Mouse (Mus musculus) forelimb bud, embryonic 11.5 days (tissue): ENCODE results near the gene Nlgn1.
A peak's percentile ranks its signal among the peaks of the same experiment; 100 is the strongest.

Experiments used
- DNase-seq: peaks from one replicate; pipeline ENCODE4 v3.0.0-alpha.2; 2012; ENCODE audit warnings: low read depth, low spot score

Gene Nlgn1

DNA sequence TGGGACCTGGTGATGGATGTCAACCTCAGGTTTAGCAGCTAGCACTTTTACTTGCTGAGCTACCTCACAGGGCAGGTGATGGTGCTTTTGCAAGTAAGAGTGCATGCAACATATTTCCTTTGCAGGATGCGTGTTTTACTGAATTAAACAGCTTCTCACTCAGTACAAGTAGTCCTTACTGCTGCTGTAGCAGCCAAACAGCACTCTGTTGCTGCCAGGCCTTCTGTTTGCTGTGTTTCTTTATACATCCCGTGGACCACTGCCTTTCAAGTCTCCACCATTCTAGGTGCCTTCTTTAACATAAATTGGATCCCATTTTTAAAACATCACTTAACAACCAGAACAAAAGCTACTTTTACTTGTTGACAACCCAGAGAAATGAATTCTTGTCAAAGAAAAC, 502.0 kb downstream of the Nlgn1 start:
- DNase-seq = no peak

DNA sequence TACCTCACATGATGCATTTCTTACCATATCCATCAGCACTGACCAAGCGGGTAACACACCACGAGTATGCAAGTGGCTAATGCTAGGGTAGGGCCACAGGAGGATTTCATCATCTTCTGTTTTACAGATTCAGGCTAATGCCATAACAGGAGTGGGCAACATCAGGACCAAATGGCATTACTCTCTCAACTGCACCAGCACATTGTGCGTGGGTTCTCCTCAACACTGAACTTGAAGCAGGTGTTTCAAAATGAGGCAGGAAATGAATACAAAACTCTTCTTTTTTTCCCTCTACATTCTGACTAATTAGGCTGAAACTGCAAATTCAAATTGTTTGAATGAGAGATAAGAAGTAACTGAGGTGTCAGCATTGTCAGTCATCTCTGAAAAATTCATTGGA, 518.9 kb downstream of the Nlgn1 start:
- no peak for DNase-seq

DNA sequence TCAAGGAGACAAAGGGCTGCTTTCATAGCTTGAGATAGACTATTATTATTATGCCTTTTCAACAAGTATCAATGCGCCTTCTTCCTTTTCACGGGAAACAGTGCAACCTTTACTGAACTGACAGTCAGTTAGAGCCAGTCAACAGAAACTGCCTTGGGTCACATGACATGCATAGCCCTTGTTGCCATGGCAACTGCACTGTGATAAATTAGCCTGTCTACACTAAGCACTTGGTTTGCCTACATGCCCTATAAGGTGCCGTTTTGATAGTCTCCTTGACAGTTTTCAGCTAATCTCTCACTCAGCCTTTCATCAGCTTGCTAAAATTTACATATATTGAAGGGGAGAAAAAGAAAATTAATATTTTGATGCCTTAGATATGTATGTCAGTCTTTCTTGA, 524.7 kb downstream of the Nlgn1 start:
- peak; percentile 87 for DNase-seq

DNA sequence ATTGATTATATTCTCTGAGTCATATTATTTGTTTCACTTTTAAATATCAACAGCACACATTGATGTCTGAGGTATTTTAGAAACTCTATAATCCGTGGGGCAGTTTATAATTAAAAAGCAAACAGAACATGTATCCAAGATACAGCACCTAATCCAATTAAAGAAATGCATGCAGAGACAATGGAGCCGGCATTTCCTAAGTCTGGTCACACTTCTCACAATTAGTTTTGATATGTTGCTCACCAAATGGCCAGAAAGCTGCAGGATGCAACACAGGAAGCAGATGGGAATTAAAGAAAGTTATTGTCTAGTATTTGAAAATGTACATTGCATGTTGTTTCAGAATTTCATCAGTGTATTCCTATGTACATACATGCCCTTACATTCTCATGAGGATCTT, 550.6 kb downstream of the Nlgn1 start:
- no peak for DNase-seq

DNA sequence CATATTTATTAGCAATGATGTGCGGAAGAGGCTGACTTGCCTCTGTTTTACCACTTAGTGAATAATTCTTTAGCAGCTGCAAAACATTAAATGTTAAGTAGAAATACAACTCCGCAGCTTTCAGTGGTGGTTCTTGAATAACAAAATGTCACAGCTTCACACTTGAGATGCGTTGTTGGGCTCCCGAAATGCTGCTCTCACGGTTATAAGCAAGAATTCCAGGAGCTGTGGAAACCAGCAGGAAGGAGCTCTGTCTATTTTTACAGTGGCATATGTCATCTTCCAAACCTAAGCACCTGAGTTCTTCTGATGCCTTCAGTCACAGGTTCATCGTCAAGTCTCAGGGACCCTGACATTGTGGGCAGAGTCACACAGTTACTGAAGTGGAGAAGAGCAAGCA, 556.8 kb downstream of the Nlgn1 start:
- no peak for DNase-seq

DNA sequence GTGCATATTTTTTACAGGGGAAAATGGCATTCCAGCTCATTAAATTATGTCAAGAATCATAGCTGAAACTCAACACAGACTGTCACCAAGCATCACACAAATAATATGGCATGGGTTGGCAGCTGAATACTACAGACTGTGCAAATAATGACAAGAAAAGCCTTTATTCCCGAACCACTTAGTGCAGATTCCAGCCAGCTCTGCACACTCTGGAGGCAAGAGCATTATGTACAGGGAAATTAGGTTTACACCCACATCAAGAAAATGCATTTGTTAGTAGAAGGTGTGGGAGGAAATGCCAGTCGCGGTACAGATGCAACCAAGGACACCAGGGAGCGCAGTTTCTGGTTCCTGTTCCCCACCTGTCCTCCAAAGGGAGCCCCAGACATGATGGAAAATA, 558.4 kb downstream of the Nlgn1 start:
- DNase-seq = no peak

DNA sequence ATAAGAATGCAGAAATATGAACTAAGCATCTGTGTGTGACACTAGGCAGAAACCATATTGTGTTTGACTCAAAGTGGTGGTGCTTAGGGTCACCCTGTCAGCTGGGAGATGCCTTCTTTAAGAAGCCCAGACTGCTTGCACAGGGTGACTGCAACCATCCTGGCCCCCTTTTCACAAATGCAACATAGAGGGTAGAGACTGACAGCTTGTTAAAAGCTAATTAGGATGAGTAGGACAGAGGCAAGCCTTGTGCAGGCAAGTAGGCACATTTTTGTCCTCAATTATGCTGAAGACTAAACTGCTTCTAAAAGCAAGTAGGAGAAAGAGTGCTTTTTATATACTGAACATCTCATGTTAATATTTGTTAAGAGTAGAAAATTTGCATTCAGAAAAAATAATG, 558.8 kb downstream of the Nlgn1 start:
- DNase-seq = no peak

DNA sequence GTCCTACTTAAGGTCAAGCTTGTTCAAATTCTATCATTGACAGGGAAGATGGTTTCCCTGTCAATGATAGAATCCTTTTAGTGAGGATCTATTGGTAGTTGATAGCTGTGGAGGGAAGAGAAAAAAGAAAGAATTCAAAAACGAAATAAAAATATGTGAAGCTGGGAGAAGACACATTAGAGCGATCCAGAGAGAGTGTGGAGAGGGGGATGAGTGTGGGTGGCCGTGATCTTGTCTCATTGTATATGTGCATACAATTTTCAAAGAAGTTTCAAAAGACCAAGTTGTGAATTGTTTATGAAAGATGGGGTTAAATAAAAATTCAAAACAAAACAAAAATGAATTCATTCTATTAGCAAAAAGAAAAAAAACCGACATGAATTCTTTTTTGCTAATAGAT, 568.6 kb downstream of the Nlgn1 start:
- no peak for DNase-seq

DNA sequence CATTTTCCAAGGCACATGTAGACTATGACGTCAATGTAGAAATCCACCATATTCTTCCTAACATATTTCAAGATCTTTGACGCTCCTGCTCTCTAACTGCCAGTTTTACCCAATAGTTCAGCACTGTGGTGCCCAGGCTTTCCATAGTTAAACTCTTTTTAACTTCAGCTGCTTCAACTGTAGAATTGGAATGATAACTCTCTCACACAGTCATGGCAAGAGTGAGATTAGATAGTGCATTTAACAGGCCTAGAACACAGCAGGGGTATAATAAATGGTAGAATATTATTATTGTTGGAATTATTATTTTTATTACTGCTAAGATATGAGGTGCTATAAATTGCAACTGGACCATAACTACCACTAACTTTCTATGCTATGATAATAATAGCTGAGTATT, 574.4 kb downstream of the Nlgn1 start:
- DNase-seq = no peak

DNA sequence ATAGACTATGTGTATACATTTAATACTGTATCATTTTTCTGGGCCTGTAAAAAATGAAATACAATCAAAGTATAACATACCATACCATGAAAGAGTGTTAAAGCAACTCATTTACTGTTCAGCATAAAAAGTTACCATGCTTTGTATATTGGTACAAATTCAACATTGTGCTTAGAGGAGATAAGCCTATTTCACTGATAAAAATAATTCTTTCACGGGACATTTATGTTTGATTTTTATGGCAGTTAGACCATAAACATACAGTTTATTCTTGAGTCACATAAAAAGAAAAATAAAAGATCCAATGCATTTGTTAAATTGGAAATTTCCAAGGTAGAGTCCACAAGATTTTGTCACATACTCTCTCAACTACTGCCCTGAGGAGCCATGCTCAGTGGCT, 608.1 kb downstream of the Nlgn1 start:
- no peak for DNase-seq

DNA sequence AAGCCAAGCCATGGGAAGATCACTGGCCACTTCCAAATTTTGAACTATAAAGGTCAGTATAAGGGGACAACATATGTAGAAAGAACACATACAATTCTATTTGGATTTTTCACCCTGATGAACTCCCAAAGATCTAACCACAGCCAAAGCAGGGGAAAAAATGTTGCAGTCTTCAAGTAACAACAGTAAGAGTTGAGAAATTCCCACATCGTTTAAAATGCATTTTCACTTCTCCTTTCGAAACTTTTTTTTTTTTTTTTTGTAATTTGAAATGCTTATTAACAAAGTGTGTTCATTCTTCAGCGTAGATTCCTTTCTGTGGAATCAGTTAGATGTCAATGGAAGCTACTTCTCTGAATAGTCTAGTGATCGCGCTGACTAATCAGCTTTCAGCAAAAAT, 610.8 kb downstream of the Nlgn1 start:
- DNase-seq = no peak

DNA sequence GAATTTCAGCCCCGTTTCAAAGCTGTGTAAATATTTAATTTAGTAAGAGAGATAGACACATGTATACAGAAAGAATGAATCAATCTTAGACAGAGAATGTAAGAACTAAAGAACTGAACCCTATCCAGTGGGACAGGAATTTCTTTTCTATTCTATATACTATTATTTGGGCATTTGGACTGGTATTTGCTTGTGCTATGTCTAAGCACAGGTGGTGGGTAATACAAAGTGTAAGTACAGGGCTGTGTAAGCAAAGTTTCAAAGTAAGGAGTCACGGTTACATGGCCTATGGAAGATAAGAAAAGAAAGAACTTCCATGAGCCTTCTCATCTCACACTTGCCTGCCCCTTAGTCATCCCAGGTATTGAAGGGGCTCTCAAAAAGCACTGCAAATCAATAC, 624.9 kb downstream of the Nlgn1 start:
- no peak for DNase-seq

DNA sequence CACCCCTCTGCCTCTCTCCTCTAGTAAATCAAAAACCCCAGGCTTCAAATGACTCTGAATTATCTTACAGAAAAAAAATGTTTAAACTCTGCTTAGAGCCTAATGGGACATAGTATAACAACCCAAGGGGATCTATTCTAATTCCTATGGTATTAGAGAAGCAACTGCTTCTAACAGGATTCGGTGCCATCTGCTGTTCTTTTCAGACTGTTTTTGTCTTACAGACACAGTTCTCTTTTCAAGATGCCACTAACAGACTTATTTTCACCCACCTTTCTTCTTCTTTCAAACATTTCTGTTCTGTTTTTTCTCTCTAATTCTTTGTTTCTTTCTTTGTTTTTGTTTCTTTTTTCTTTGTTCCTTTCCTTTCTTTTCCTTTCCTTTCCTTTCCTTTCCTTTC, 635.0 kb downstream of the Nlgn1 start:
- no peak for DNase-seq

DNA sequence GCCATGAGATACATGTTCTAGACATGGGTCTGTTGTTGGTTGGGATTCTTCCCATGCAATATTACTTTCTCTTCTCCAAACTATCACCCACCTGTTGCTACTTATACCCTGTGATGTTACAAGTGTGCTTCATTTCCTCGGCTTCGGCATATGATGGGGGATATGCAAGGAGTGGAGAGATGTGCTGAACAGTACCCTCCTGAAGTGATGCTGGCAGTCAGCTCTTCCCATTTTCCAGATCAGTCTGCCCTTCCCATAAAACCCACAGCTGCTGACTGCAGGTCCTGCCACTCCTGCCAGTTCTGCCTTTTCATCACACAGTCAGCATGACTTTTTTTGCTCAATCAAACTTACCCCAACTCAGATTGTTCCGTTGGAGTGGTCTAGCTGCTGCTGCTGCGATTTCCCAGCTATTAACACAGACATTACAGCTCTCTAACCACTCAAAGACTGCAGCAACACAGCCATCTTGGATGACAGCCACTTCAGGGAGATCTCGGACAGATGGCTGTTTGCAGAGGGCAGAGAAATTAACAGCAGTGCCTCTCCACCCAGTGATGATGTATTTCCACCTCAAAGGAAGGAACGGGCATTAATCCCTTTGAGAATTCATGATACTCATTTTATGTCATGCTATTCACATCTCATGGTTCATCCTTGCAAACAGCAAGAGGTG, 643.3 kb downstream of the Nlgn1 start:
- no peak for DNase-seq

DNA sequence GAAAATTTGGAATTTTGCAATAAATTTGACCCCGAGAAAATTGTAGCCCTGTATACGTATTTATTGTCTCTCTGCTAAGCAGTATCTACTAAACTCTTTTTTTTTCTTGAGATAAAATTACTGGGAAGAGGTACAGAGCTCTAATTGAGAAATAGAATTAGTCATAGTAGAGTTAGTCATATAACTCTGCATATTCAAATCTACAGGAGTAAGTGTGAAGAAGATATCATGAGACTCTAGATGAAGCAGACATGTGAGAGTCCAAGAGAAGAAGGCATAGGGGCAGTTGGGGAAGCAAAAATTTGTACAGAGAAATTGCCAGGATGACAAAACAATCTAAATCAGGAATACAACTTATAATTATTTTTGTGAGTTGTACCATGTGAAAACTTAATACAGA, 648.6 kb downstream of the Nlgn1 start:
- DNase-seq = no peak

DNA sequence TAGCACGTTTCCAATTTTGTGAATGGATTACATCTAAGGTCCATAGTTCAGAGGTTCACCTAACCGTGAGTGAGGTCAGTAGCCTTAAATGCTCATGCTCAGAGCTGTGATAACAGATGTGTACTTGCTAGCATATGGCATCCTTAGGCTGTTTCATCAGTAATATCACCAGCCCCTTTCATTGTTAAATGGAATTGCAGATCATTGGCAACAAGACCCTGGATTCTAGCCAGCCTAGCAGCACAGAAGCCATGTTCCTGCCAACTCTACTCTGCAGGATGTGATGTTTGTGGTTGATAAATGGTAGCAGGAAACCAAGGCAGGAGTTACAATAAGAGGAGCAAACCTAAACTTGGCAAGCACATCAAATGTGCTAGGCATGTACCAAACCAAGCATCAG, 652.9 kb downstream of the Nlgn1 start:
- DNase-seq = no peak

DNA sequence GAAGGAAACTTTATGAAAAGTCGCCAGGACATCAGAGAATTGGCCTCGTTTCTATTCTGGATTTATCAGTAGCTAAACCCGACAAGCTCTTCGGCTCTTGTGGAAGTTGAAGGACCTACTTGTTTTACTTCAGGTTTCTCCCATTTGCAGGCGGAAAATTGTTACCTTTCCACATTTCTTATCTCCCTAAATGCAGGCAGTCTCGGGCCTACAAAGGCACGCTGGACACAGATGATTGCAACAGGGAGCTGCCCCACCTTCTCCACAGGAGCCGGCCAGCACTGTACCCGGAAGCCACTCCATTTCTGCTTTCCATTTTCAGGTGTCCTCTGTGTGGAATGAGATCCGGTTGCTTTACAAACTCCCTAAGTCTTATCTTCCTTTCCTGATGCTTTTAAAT, 656.4 kb downstream of the Nlgn1 start:
- no peak for DNase-seq

DNA sequence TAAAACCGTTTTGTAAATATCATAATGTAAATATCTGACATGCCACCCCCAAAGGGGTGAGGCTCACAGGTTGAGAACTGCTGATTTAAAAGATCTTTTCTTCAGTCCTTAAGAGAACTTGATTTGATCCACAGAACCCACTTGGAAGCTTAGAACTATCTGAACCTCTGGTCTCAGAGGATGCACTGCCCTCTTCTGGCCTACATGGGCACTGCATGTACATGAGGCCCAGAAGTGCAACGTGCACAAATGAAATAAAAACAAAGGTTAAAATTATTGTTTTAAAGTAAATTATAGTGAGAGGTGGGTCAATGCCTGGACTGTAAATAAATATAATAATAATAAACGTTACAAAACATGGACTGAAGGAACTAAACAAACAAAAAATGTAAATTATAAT, 657.2 kb downstream of the Nlgn1 start:
- peak; percentile 27 for DNase-seq

DNA sequence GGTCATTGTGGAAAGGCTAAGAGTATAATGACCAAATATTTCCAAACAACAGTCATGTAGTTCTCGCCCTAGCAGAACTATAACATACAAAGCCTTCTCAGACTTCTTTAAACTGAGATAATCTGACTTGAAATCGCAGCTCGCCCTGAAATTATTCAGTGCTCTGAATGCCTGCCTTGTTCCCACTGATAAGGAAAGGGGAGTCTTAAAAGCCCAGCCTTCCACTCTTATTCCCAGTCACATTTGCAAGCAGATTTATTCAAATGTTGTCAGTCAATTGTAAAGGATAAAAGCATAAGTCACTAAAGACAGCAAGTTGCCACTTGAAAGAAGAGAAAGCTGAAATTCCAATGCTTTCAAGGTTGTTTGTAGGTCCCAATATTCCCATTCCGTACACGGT, 658.9 kb downstream of the Nlgn1 start:
- no peak for DNase-seq

DNA sequence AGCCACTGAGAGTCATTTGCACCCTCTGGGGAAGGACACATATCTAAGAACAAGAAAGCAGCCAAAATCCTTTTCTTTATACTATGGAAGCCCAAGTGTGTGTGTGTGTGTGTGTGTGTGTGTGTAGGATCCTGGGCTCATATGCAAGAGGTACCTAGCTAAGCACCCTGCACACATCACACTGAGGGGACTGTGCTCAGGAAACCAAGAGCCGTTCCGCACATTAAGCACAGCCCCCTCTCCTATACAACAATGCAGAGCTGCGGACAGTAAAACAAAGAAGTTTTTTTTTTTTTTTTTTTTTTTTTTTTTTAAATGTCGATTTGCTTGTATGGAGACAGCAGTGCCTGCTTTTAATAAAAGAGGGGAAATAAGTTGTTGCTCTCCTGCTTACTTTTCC, 659.5 kb downstream of the Nlgn1 start:
- no peak for DNase-seq

DNA sequence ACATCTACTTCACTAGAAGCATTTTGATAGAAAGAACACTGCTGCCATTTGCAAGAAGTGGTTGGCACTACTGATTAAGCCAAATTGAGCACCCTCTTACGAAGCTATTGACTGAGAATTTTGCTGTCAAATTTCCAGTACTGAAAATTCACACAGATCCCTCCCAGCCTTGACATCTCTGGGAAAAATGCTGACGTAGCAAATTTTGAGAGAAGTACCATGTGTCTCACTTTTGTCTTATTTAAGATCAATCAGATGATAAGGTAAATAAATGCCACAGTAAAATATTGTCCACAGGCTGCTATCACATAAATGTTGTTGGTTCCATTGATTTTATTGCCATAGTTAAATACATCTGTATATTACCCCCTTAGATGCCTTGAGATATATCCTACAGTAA, 668.8 kb downstream of the Nlgn1 start:
- DNase-seq = no peak

DNA sequence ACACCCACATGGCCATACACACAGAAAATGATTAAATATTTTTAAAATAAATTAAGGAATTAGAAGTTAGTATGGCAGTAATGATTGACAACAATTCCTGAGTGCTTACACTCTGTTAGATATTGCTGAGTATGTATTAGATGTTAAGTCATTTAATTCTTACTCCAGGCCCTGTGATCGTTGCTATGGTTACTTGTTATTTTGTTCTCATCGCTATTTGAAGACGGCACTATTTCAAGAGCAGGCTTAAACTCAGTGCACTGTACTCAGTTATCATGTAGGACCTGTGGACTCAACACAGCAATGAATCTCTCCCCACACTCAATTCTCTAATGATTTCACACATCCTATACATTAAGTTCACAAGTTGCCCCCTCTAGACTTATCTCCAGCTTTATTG, 672.0 kb downstream of the Nlgn1 start:
- DNase-seq = no peak

DNA sequence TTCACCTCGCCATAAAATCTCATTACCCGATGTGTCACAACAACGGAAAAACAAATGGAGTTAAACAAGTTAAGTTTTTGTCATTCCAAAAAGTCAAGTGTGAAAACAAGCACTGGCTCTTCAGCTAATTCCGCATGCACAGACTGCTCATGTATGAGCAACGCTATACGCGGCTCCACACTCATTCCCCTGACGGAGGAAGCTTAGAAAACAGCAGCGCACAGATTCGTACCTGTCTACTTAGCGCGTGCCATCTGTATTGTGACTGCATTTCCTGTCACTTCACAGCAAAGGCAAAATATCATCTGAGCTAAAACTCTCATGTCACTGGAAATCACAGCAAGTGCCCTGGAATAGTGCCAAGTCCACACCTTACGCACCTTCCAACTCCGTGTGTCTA, 674.3 kb downstream of the Nlgn1 start:
- DNase-seq = no peak

DNA sequence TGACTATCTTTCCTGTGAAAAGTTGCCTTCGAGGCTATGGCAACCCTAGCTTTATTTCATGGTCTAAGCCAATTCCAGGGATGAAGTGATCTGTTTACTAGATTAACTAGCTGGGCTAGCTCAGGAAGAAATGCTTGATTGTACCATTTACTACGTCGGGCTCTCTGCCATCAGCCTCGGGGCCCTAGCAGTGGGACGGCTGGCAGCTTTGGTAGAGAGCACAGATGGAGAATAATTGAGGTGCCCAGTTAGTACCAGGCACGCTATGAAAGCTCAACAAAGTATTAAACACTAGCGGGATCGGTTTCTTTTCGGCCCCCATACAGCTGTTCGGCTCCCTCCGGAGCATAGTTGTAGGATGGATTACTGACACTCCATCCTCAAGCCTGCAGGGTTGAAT, 675.2 kb downstream of the Nlgn1 start:
- DNase-seq = no peak
